Mouse (Mus musculus): ENCODE results near the gene Abcc6.

DNA sequence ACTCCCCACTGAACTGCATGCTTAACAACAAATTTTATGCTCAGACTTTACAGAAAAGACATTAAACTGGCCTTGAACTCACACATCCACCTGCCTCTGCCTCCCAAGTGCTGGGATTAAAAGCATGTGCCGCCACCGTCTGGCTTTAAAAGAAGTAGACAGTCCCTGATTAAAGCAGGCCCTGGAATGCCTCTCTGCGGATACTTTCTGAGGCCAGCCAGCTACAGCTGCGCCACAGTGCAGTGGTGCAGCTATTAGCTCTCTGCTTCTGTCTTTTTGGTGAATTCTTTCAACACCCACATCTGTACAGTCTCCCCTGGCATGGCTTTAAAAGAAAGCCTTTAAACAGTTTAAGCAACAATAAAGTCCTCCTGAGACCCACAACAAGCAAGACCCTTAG is 8.2 kb downstream of the Abcc6 start:
- TF ChIP-seq GATA1 (IDR thresholded peaks at IDR 0.05; ENCODE audit: borderline replicate concordance, low read length), result no peak
- no peak for TF ChIP-seq FLI1 (IDR thresholded peaks at IDR 0.05; ENCODE audit: low read length)

Measured in megakaryocyte, embryonic 14.5 days (primary cell).